Mouse (Mus musculus) frontal cortex, postnatal 36 days (tissue): Measurements from ENCODE around the gene Cdc6.

Experiments used
- DNase-seq, 2 experiments: peaks; one replicate each; pipeline ENCODE4 v3.0.0; 2022; ENCODE audit warnings: low spot score in 2 of 2

Gene Cdc6

DNA sequence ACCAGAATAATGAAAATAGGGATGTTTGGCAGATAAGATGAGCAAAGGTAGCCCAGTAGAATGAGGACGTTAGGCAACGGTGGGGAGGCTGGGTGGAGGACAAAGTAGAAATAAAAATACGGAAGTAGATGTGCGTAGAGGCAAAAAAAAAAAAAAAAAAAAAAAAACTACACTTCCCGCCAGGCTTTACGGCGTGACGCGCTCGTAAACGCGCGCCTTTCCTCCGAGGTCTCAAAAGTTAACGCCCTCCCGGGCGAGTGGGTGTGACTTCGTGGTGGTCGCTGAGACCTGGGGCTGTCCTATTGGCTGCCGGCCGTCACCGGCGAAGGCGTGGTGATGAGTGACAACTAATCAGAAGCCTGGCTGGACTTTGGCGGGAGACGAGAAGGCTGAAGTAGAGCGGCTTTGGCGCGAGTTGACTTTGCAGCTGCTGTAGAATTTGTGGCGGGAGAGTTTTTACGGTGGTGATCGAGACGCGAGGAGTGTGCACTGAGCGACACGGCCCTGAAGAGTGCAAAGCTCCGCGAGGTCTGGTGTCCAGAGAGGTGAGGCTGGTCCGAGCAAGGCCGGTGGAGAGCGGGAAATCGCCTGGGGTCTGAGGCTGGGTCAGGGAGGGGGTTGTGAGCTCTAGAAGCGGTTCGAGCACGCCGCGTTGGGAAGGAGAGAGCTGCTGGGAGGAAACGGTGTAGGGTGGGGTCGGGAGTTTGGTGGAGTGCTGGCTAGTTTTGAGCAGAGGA, at the start of gene Cdc6:
Gene Cdc6 (plus strand): TSS at position 365 of the 737 bp plus-strand sequence.
- peak; percentile 90 to 94 for DNase-seq

DNA sequence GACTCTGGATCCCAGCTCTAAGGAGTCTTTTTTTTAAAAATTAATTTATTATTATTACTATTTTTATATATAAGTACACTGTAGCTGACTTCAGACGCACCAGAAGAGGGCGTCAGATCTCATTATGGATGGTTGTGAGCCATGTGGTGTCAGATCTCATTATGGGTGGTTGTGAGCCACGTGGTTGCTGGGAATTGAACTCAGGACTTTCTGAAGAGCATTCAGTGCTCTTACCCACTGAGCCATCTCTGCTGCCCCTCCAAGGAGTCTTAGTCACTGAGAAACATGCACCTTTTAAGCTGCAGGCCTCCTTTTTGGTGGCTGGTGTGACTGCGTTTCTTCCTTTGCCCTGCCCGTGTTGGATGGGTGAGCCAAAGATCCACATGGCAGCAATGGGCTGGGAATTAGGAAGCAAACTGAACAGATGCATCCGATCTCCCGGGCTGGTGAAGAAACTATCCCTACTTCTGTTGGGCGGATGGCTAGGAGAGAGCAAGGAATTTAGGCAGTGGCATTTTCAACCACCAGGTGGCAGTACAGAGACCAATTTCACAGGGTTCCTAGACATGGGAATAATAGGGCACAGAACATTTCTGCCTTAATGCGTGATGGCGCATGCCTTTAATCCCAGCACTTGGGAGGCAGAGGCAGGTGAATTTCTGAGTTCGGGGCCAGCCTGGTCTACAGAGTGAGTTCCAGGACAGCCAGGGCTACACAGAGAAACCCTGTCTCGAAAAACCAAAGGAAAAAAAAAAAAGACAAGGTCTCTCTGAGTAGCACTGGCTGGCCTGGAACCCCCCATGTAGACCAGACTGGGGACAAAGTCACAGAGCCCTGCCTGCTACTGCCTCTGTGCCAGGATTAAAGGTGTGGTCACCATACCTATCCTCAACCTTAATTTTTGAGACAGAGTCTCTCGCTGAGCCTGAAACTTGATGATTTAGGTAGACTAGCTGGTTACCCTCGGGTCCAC, 48.6 kb upstream of the Cdc6 start:
- peak; percentile 93 to 94 for DNase-seq

DNA sequence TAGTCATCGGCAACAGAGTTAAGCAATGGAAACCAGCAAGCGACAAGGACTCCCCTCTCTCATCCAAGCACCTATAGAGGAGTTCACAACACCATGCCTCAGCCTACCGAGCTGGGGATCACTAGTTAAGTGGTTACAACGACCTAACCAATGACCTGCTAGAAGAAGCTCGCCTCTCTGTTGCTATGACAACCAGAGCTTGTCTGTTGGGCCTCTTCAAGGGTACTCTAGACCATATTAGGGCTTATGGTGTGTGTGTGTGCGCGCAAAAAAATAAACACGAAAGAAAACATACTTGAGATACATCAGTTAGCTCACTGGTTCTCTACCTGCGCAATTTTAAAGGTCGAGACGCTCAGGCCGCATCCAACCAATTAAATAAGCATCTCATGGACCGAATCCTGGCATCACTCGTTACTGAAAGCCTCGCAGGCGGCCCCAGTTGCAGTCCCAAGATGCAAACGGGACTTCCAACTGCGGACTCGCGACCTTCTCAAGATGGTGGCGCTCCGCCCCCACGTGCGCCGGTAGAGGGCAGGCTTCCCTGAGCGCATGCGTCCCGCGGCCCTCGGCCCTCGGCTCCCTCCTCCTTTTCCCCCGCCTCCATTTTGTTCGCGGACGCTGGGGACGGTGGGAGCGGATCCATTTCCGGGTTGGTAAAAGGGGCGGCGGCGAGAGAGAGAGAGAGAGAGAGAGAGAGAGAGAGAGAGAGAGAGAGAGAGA, 44.4 kb upstream of the Cdc6 start, which contains the start of gene Wipf2:
Gene Wipf2 (plus strand): TSS at position 611 of the 723 bp plus-strand sequence.
- peak; percentile 96 to 97 for DNase-seq

DNA sequence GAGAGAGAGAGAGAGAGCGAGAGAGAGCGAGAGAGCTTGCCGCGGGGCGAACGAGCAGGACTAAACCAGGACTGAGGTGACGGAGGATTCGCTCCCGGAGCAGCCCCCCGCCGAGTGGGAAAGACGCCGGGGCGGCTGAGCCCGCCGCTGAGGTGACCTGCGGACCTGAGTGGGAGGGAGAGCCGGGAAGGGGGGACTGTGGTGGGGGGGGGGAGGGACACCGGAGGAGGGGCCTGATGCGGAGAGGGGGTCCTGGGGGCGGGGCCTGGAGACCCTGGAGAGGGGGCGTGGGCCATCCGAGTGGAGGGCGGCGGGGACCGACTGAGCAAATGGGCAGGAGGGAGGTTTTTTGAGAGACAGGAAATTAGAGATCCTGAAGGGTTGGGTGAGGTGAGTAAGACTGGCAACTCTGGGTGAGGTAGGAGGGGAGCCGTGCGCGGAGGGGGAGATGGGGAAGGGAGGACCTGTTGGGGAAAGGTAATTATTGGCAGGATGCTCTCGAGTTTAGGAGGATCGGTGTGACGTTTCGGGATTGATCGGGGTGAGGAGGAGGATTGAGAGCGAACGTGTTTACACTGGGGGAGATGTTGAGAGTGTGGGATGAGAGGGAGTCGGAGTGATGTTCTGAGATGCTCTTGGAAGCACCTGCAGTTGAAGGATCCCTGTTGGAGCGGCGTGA, 43.7 kb upstream of the Cdc6 start:
- DNase-seq = peak; percentile 42 to 62

DNA sequence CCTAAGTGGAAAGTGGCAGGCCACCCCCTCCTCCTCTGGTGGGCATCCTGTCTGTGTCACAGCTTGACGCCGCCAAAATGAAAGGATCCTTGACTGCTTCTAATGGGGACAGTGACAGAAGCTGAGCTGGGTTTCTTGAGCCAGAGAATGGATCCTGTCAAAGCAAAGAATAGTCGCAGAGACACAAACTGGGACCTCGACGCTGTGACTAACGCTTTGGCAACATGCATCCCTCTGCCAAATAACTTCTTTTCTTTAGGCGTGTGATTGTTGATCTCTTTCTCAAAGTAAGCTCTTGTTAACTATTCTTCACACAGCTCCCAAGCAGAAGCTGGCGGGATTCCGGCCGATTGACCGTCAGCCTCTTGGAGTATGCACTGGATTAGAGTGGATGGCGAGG, 40.3 kb upstream of the Cdc6 start:
- no peak for DNase-seq

DNA sequence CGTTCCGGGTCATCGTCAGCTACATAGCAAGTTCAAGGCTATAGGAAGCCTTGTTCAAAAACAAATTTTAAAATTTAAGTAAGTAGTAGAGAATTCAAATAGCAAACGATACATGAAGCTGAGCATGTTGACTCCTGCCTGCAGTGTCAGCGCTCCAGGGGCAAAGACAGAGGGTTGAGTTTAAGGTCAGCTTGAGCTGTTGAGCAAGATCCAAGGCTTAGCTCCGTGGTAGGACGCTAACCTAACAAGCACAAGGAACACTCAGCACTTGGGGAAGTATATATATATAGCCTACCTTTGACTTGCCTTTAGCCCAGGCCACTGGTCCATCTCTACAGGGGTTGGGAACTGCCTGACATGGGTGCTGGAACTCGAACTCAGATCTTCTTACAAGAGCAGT, 37.7 kb upstream of the Cdc6 start:
- no peak for DNase-seq

DNA sequence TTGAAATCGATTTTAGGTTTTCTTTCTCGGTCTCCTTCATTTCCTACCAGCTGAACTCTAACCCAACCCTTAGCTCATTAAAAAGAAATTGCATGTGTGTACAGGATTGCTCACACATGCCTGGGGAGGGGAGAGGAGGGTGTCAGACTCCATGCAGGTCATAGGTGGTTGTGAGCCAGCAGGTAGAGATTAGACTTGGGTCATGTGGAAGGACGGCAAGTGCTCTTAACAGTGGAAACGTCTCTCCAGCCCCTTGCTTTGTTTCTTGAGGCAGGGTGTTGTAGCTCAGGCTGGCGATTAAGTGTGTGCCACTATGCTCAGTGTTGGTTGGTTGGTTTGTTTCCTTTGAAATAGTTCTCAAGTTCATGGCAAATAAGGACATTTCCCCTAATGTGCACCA, 36.8 kb upstream of the Cdc6 start:
- no peak for DNase-seq

DNA sequence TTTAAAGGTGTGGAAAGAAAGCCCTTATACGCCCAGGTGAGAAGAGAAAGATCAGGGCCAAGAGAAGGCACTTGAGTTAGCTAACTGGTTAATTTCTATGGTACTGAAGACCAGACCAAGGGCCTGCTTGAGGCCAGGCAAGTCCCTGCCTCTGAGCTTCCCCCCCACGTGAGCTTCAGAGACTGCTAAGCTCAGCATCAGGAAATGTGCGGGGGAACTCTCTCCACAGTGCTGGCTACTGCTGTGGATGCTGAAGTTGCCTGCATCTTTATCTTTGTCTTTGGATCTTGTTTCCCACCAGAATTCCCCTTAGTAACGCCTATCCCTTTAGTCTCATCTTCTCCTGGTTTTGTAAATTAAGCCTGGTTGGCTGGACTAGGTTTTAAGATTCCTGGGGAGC, 36.2 kb upstream of the Cdc6 start:
- DNase-seq = no peak

DNA sequence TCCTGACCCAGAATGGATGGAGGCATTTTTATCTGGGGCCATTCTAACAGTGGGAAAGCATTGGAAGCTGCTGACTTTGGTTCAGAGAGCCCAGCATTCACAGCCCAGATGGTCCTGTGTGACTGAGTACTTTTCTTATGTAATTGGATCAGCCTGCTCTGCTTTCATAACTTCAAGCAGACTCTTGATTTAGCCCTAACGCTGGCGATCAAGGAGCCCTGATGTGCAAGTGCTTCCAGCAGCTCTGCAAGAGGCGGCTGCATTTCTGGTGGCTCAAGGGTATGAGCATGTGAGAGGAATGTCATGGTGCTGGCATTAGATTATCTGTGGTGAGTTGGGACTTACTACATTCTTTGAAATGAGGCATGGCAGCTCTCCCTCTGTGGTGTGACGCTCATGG, 35.6 kb upstream of the Cdc6 start:
- peak; percentile 67 to 86 for DNase-seq

DNA sequence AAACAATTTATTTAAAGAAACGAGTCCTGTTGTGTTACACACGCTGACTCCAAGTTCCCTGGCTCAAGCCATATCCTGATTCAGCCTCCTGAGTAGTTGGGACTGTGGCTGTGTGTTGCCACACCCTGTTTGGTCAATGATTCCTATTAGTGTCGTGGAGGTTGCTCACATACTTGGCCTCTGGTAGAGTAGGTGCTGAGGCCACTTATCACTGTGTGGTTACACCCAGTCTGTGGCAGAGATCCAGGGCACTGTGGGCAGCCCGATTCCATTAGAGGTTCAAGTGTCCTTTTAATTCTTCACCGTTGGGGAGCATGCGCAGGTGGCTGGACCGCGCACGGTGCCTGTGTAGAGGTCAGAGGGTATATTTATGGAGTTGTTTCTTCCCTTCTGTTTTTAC, 33.7 kb upstream of the Cdc6 start:
- no peak for DNase-seq

DNA sequence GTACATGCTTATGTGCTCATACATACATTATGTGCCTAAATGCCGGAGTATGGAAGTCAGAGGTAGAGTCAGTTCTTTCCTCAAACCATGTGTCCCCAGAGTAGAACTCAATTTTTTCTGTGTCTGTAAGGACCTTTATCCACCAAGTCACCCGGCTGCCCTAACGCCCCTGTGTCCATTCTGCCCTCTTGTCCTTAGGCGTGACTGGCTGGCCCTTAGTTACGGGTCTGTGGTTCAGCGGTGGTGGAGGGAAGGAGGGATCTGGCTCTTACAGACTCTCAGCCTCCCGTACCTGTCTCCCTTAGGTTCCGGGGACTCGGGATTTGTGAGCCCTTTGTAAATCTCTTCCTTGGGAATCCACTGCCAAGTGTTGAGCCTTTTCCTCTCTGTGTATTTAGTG, 30.6 kb upstream of the Cdc6 start:
- DNase-seq = no peak

DNA sequence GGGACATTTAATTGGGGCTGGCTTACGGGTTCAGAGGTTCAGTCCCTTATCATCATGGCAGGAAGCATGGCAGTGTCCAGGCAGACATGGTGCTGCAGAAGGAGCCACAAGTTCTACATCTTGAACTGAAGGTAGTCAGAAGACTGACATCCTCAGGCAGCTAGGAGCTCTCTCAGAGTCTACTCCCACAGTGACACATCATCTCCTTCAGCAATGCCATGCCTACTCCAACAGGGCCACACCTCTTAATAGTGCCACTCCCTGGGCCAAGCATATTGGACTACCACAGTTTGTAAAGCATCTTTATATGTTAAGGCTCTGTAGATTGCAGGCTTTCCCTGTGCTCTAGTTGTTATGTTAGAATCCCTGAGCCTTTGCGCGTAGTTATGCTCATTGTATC, 19.9 kb upstream of the Cdc6 start:
- no peak for DNase-seq

DNA sequence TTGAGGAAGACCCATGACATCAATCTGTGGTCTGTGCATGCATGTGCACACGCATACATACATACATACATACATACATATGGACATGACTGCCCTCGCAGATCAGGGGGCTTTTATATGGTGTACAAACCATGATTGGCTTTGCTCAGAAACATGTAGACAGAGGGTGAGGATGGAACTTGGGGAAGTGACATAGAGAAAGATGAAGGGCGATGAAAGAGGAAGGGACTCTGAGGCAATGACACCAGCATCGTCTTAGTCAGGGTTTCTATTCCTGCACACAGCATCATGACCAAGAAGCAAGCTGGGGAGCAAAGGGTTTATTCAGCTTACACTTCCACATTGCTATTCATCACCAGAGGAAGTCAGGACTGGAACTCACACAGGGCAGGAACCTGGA, 18.5 kb upstream of the Cdc6 start:
- no peak for DNase-seq

DNA sequence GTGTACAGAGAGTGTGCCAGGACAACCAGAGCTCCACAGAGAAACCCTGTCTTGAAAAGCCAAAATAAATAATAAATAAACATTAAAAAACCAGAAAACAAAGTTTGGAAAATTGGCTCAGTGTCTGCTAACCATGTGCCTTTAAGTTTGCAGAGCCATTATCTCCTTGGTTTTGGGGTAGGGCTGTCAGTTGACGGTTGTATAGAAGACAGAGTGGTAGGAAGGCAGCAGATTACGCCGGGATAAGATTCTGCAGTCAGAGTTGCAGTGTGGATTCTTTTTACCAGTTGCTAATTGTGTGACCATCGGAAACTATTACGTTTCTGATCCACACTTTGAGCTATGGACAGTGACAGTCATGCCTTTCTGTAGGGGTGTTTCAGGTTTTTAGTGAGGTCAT, 17.6 kb upstream of the Cdc6 start:
- DNase-seq = no peak

DNA sequence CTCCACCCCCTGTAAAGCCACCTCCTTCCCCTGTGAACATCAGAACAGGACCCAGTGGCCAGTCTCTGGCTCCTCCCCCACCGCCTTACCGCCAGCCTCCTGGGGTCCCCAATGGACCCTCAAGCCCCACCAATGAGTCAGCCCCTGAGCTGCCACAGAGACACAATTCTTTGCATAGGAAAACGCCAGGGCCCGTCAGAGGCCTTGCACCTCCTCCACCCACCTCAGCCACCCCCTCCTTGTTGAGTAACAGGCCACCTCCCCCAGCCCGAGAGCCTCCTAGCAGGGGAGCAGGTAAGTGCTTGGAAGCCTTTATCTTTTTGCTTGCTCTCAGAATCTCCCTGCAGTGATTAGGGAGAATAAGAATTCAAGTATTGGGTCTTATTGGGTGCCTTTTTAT, 15.2 kb upstream of the Cdc6 start:
- DNase-seq = no peak

DNA sequence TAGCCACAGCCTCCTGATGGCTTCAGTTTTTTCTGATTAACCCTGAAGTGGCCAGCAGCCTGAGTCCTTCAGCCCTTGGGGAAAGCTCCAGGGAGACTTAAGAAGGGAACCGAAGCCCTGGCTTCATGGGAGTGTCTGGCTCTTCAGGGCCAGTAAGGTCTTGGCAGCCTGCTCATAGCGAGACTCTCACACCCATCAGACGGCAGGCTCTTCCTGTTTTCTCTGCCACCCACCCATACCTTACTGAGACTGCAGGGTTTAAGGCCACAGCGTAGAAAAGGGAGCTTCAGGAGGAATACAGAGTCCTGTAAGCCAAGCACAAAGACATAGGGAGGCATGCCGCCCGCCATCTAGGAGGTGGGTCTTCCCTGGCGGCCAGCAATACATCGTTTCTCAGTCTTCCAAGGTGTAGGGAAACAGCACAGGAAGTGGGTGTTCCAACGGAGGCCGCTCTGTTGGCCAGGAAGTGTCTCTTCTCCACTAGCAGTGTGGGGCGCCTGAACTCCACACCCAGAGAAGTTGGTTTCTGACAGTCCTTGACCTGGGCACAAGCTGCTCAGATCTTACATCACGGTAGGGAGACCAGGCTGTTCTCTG, 7.0 kb upstream of the Cdc6 start:
- DNase-seq = no peak

DNA sequence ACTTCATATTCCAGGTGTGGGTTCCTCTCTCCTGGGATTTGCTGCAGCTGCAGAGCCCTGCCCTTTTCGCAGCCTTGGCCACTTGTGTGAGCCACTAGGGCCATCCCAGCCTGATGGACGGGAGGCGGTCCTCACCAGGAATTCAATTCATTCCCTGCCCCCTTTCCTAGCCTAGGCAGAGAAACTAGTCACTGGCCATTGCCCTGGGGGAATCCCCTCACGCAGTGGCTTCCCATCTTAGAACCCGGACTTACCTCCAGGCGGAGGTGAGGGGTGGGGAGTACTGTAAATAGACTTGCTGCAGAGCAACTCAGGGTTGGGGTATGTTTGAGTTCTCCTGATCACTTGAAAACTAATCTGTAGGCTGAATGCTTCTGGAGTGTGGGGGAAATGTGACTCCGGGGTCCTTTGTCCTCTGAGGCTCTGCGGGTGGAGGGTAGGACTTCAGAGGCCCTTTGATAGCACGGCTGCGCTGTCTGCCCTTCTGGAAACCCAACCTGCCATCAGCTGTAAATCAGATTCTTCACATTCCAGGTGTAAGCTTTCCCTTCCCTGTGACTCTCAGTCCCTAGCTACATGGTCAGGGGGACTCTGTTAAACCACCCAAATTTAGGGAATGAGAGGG, 4.9 kb upstream of the Cdc6 start:
- DNase-seq = no peak

DNA sequence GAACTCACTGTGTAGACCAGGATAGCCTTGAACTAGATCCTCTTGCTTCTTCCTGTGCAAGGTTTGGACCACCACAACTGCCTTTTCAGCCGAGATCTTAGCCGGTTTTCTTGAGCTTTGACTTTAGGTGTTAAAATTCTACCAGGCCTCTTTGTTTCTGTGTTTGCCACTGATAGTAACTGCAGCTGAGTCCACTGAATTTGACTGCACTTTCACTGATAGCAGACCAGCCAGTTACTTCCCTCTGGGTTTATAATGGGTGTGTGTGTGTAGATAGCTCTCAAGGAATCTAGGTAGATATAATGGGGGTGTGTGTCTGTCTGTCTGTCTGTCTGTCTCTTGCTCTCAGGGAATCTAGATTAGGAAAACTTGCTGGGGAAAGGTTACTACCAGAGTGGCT, 3.0 kb upstream of the Cdc6 start:
- no peak for DNase-seq

DNA sequence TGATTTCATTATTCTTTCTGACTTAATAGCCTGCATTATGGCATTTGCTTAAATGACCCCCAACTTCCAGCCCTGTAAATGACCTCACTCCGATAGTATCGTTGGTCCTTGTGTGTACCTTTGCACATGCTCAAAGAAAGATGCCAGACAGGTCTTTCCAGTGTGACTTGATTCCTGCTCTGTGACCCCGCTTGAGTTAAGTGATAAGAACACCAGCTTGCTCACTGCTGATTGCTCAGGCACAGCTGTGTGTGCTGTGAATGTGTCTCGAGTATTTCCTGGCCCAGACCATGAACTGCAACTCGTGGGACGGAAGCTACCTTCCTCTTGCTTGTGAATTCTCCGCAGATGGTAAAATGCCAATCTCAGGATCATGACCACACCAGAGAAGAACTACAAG, 2.6 kb upstream of the Cdc6 start:
- DNase-seq = no peak

DNA sequence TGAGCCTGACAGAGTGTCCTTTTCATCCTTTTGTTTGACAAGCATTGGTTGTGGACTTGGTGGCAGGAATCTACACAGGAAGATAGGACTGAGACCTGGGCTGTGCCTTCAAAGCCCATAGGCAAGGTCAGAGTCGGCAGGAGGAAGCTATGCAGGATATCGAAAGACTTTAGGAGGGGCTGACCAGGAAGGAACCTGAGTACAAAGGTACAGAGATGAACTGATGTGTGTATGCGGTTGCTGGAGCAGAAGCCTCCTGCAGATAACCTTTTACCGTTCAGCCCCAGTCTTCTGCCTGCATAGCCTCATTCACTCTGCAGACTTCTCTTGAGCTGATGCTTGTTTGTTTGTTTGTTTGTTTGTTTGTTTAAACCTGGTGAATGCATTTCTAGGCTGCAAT, 2.0 kb upstream of the Cdc6 start:
- DNase-seq = no peak

DNA sequence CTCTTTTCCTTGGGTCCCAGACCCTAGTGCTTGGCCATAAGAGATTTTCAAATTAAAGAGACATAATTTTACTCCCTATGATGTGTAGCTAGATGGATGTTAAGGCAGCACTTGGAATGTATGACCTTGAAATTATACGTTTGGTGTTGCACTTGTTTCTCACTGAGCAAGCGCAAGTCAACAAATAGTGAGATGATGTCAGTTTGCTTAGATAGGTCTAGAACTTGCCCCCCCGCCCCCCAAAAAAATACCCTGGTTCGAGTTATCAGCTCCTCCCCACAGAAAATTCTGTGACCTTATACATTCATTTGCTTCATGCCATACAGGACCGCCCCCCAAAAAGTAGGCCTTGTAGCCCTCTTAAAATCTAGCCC, 551 bp upstream of the Cdc6 start:
- no peak for DNase-seq
